Mouse (Mus musculus) hindbrain, embryonic 12.5 days (tissue): ENCODE measurements around the gene Dhrs2. TPM values are rescaled to one million over a fixed set of nuclear protein-coding genes. Genes with fewer than 3 reads are reported as not detected.

Experiments
- ATAC-seq: fragments of 200-750 bp; cut with Nextera tagmentation; 2 replicates; pipeline ENCODE4 v1.8.0; 2017; ENCODE audit warnings: moderate TSS enrichment; ENCODE audit not compliant: low FRiP score
- H3K27ac ChIP-seq: fragments of 300-500 bp; sonication (generic); 2 replicates; pipeline ENCODE4 v1.5.1; 2016; ENCODE audit warnings: mild to moderate bottlenecking
- H3K27me3 ChIP-seq: fragments of 300-500 bp; sonication (generic); 2 replicates; pipeline ENCODE4 v1.6.1; 2016; ENCODE audit warnings: mild to moderate bottlenecking
- H3K36me3 ChIP-seq: fragments of 300-500 bp; sonication (generic); 2 replicates; pipeline ENCODE4 v1.6.1; 2016; ENCODE audit warnings: mild to moderate bottlenecking
- H3K4me1 ChIP-seq: fragments of 300-500 bp; sonication (generic); 2 replicates; pipeline ENCODE4 v1.6.1; 2016
- H3K4me2 ChIP-seq: fragments of 300-500 bp; sonication (generic); replicated peaks from 2 replicates; pipeline ENCODE4 v1.6.1; 2016; ENCODE audit warnings: mild to moderate bottlenecking
- H3K4me3 ChIP-seq: fragments of 300-500 bp; sonication (generic); 2 replicates; pipeline ENCODE4 v1.5.1; 2016; ENCODE audit warnings: mild to moderate bottlenecking
- H3K9ac ChIP-seq: fragments of 300-500 bp; sonication (generic); 2 replicates; pipeline ENCODE4 v1.6.1; 2016; ENCODE audit warnings: mild to moderate bottlenecking, moderate library complexity
- H3K9me3 ChIP-seq: fragments of 300-500 bp; sonication (generic); replicated peaks from 2 replicates; pipeline ENCODE4 v1.6.1; 2016; ENCODE audit warnings: mild to moderate bottlenecking
- WGBS: fragments of 180-500 bp; shearing (Covaris S2); methylation state at CpG from one replicate; pipeline ENCODE4 v1.1.7; 2016; 5-methylcytosine and 5-hydroxymethylcytosine counted together
- polyA plus RNA-seq: library from polyadenylated mRNA; unstranded; fragments of >200 nt; fragmentation: Nextera tagmentation; extraction: Ambion mirVana; gene quantifications from 2 replicates; pipeline ENCODE4 v1.2.1, GENCODE M21; 2016

The Dhrs2 gene
- polyA plus RNA-seq = 0.17 TPM in 1 of 2 replicates, not detected in the other

- Histone ChIP-seq H3K4me2 (no peak within 1 kb of the TSS), H3K9ac (no peak within 1 kb of the TSS), H3K36me3 (no peaks in the 10 kb centered on the region), H3K27ac (no peak within 1 kb of the TSS), H3K4me1 (no peaks in the 10 kb centered on the region), H3K27me3 (no peaks in the 10 kb centered on the region), H3K9me3 (no peaks in the 10 kb centered on the region), H3K4me3 (no peak within 1 kb of the TSS)
- ATAC-seq = no peak
- WGBS = 78% methylated on average over 9 of the region's 9 CpGs
Observed at GRCm38 (mm10) chr14:55221707-55222106, at the start of gene Dhrs2. Dhrs2 (plus strand) TSS chr14:55222007.

GRCm38 (mm10) chr14:55174164-55174563, 47.6 kb upstream of the Dhrs2 start:
- Histone ChIP-seq H3K4me3 (no peak overlapping the region), H3K27ac (no peak overlapping the region), H3K4me2 (no peak overlapping the region), H3K9ac (no peak overlapping the region), H3K36me3 (no peaks in the 10 kb centered on the region), H3K9me3 (no peaks in the 10 kb centered on the region), H3K4me1 (no peaks in the 10 kb centered on the region), H3K27me3 (no peaks in the 10 kb centered on the region)
- no peak for ATAC-seq
- 67% methylated on average over 6 of the region's 6 CpGs for WGBS

- Histone ChIP-seq H3K36me3 (no peaks in the 10 kb centered on the region), H3K9ac (no peak overlapping the region), H3K9me3 (no peaks in the 10 kb centered on the region), H3K4me2 (no peak overlapping the region), H3K27me3 (no peaks in the 10 kb centered on the region; the same call in 1 of the 2 replicates), H3K4me1 (no peaks in the 10 kb centered on the region), H3K27ac (no peak overlapping the region), H3K4me3 (no peak overlapping the region)
- no peak for ATAC-seq
- 33% methylated on average over 5 of the region's 5 CpGs for WGBS
Observed at GRCm38 (mm10) chr14:55177274-55177673, 44.5 kb upstream of the Dhrs2 start.

- 65% methylated on average over 3 of the region's 3 CpGs for WGBS
- no peak overlapping the region for H3K4me3 ChIP-seq
- no peaks in the 10 kb centered on the region for H3K9me3 ChIP-seq
- H3K4me2 ChIP-seq = no peak overlapping the region
- ATAC-seq = no peak
- H3K4me1 ChIP-seq = no peaks in the 10 kb centered on the region
- no peaks in the 10 kb centered on the region; the same call in 1 of the 2 replicates for H3K27me3 ChIP-seq
- H3K9ac ChIP-seq = no peak overlapping the region
- no peak overlapping the region for H3K27ac ChIP-seq
- H3K36me3 ChIP-seq = no peaks in the 10 kb centered on the region
Observed at GRCm38 (mm10) chr14:55180951-55181350, 40.9 kb upstream of the Dhrs2 start.

DNA sequence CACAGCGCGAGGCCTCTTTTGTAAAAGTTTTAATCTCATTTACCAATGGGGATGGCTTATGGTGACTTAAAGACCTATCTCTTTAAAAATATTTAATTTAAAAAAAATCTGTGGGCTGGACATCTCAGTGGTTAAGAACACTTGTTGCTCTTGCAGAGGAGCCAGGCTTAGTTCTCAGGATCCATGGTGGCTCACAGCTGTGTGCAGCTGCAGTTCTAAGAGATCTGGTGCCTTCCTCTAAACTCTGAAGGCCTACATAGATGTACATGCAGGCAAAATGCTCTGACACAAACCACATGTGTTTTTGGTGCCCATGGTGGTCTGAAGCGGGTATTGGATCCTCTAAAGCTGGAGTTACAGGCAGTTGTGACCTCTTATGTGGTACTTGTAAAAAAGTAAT, 38.6 kb upstream of the Dhrs2 start:
- H3K27ac ChIP-seq = no peak overlapping the region
- ATAC-seq = no peak
- no peaks in the 10 kb centered on the region for H3K4me1 ChIP-seq
- no peak overlapping the region for H3K9ac ChIP-seq
- H3K4me3 ChIP-seq = no peak overlapping the region
- no peaks in the 10 kb centered on the region for H3K36me3 ChIP-seq
- H3K4me2 ChIP-seq = no peak overlapping the region
- 93% methylated on average over 3 of the region's 3 CpGs for WGBS
- H3K27me3 ChIP-seq = no peaks in the 10 kb centered on the region; the same call in 1 of the 2 replicates
- no peaks in the 10 kb centered on the region for H3K9me3 ChIP-seq

- H3K9me3 ChIP-seq = no peaks in the 10 kb centered on the region
- no peak overlapping the region for H3K27ac ChIP-seq
- no peak for ATAC-seq
- H3K27me3 ChIP-seq = no peaks in the 10 kb centered on the region; the same call in 1 of the 2 replicates
- WGBS = 60% methylated on average over 3 of the region's 3 CpGs
- no peaks in the 10 kb centered on the region for H3K36me3 ChIP-seq
- H3K4me2 ChIP-seq = no peak overlapping the region
- no peak overlapping the region for H3K9ac ChIP-seq
- no peak overlapping the region for H3K4me3 ChIP-seq
- H3K4me1 ChIP-seq = peaks cover 9% of the 10 kb centered on the region
Observed at GRCm38 (mm10) chr14:55184640-55185145, 37.1 kb upstream of the Dhrs2 start.

- Histone ChIP-seq H3K4me1 (peaks cover 13% of the 10 kb centered on the region), H3K4me2 (no peak overlapping the region), H3K9me3 (no peaks in the 10 kb centered on the region), H3K27ac (no peak overlapping the region), H3K4me3 (no peak overlapping the region), H3K36me3 (no peaks in the 10 kb centered on the region), H3K9ac (no peak overlapping the region), H3K27me3 (no peaks in the 10 kb centered on the region)
- no peak for ATAC-seq
- WGBS = 48% methylated on average over 4 of the region's 4 CpGs
Observed at GRCm38 (mm10) chr14:55188491-55188890, 33.3 kb upstream of the Dhrs2 start.

GRCm38 (mm10) chr14:55189351-55189769, 32.4 kb upstream of the Dhrs2 start:
- Histone ChIP-seq H3K27ac (no peak overlapping the region), H3K4me3 (no peak overlapping the region), H3K36me3 (no peaks in the 10 kb centered on the region), H3K9ac (no peak overlapping the region), H3K4me2 (no peak overlapping the region), H3K4me1 (peaks cover 18% of the 10 kb centered on the region), H3K9me3 (no peaks in the 10 kb centered on the region), H3K27me3 (no peaks in the 10 kb centered on the region)
- WGBS = 37% methylated on average over 9 of the region's 9 CpGs
- ATAC-seq = peak; percentile 71; the same call in 1 of the 2 replicates

- no peaks in the 10 kb centered on the region for H3K36me3 ChIP-seq
- H3K27ac ChIP-seq = no peak overlapping the region
- H3K27me3 ChIP-seq = peaks cover 3% of the 10 kb centered on the region; the same call in 1 of the 2 replicates
- no peaks in the 10 kb centered on the region for H3K9me3 ChIP-seq
- no peak overlapping the region for H3K9ac ChIP-seq
- WGBS = 88% methylated on average over 8 of the region's 8 CpGs
- ATAC-seq = no peak
- H3K4me1 ChIP-seq = peaks cover 18% of the 10 kb centered on the region
- H3K4me3 ChIP-seq = no peak overlapping the region
- H3K4me2 ChIP-seq = no peak overlapping the region
Observed at GRCm38 (mm10) chr14:55193354-55193753, 28.5 kb upstream of the Dhrs2 start.

DNA sequence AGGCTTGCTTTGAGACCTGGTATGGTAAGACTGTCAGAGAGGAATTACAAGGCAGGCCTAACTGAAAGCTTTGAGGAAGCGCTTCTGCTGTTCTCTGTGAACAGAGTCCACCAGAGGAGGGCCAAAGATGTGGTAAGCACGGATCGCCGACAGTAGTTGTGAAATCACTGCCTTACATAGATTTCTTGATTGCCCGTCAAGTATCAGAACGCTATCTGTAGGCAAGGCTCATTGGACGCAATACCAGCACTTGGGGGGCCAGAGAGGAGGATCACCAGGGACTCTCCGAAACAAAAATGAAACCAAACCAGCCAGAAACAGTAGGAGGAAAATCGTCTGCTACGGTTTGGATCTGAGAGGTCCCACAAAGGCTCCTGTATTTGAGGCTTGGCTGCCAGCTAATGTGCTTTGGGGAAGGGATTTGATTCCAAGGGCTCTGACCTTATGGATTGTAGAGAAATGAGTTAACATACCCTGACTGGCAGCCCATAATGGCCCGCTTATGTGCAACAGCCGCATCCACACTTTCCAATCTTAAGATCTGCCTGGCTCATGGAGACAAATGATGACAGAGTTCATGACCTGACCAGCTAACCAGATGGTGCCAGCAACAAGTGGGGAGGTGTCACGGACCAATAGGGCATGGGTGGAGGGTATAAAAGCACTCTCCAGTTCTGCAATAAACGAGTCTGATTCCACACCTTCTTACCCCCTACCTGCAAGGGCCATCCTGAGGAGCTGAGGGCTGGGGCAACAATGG, 27.8 kb upstream of the Dhrs2 start:
- H3K4me1 ChIP-seq = peaks cover 15% of the 10 kb centered on the region
- no peak overlapping the region for H3K9ac ChIP-seq
- ATAC-seq = no peak
- no peaks in the 10 kb centered on the region for H3K9me3 ChIP-seq
- peaks cover 3% of the 10 kb centered on the region; the same call in 1 of the 2 replicates for H3K27me3 ChIP-seq
- H3K27ac ChIP-seq = no peak overlapping the region
- no peak overlapping the region for H3K4me2 ChIP-seq
- H3K36me3 ChIP-seq = no peaks in the 10 kb centered on the region
- H3K4me3 ChIP-seq = no peak overlapping the region
- 60% methylated on average over 14 of the region's 14 CpGs for WGBS

DNA sequence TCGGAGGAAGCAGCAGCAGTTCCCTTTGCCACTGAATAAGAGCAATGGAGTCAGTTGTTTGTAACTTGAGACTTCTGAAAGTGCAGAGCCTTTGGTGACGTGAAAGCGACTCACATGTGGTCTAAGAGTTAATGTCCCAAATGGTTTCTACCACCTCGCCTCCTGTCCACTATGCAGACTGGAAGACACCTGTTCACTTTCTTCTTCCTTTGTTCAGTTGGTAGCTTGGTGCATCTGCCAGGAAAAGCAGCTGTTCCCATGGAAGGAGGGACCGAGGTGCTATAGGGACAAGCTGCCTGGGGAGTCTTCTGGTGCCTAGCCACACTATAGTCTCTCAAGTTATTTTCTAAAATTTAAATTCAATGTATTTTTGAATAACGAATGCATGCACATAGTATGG, 27.0 kb upstream of the Dhrs2 start:
- Histone ChIP-seq H3K4me2 (no peak overlapping the region), H3K9me3 (no peaks in the 10 kb centered on the region), H3K27ac (no peak overlapping the region), H3K9ac (no peak overlapping the region), H3K27me3 (peaks cover 3% of the 10 kb centered on the region; the same call in 1 of the 2 replicates), H3K36me3 (no peaks in the 10 kb centered on the region), H3K4me3 (no peak overlapping the region), H3K4me1 (peaks cover 8% of the 10 kb centered on the region)
- ATAC-seq = no peak
- 48% methylated on average over 6 of the region's 6 CpGs for WGBS

- ATAC-seq = no peak
- H3K36me3 ChIP-seq = no peaks in the 10 kb centered on the region
- no peaks in the 10 kb centered on the region for H3K9me3 ChIP-seq
- H3K4me3 ChIP-seq = no peak overlapping the region
- no peak overlapping the region for H3K27ac ChIP-seq
- H3K9ac ChIP-seq = no peak overlapping the region
- no peak overlapping the region for H3K4me2 ChIP-seq
- peaks cover 6% of the 10 kb centered on the region; the same call in 1 of the 2 replicates for H3K4me1 ChIP-seq
- WGBS = 60% methylated on average over 2 of the region's 2 CpGs
- peaks cover 3% of the 10 kb centered on the region; the same call in 1 of the 2 replicates for H3K27me3 ChIP-seq
Observed at GRCm38 (mm10) chr14:55197121-55197520, 24.7 kb upstream of the Dhrs2 start.

DNA sequence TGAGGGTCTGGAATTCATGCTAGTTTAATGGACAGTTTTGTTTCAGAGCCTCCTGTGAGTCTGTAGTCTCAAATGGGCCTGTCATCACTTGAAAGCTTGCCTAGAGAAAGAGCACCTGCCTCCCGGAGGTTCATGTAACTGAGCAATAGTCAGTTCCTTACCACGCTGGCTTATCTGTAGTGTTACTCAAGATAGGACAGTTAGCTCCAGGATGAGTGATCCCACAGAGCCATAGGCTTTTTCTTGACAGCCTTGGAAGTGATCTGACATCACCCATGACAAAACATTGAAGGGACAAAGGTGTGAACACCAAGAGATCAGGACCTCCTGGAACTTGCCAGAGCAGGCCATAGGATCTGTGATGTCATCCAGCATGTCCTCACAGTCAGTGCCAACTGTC, 23.6 kb upstream of the Dhrs2 start:
- H3K27me3 ChIP-seq = peaks cover 3% of the 10 kb centered on the region; the same call in 1 of the 2 replicates
- WGBS = 93% methylated on average over 2 of the region's 2 CpGs
- H3K9ac ChIP-seq = no peak overlapping the region
- H3K27ac ChIP-seq = no peak overlapping the region
- no peak overlapping the region for H3K4me2 ChIP-seq
- no peaks in the 10 kb centered on the region for H3K36me3 ChIP-seq
- H3K4me3 ChIP-seq = no peak overlapping the region
- no peaks in the 10 kb centered on the region for H3K9me3 ChIP-seq
- H3K4me1 ChIP-seq = peaks cover 6% of the 10 kb centered on the region; the same call in 1 of the 2 replicates
- no peak for ATAC-seq
